Mouse (Mus musculus): ENCODE data around the gene Lpp.
A peak's percentile ranks its signal among the peaks of the same experiment; 100 is the strongest.

Lpp gene

DNA sequence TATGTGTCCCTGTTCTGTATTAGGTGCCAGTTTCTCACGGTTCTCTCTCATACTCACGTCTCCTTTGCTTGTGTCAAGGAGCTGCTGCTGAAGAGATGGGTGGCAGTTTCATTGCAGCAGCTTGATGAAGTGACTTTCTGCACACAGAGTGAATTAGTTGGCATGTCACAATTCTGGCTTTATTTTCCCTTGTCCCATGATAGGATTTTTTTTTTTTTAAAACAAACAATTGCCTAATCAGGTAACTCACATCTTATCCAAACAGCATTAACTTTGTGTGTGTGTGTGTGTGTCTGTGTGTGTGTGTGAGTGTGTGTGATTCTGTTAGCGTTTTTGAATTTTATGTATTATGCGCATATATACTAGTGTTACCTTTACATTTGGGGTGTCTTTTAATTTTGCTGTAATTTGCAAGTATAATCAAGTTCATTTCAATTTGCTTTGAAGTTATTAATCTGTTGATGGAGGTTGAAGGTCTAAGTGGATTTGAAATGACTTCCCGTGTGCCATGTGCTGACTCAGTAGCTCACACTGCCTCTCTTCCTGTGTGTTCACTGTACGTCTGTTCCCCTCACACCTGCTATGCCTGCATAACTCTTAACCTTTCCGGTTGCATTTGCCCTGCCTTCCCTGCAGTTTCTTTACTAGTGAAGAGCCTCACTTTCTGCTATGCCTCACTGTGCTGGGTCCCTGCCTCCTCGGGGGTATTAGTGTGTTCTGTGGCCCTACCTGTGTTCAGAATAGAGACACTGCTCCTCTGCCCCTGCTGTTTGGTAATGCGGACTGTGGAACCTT, 247.9 kb downstream of the Lpp start:
- no peak for DNase-seq

- no peak for DNase-seq
Observed at GRCm38 (mm10) chr16:24643024-24643635, 249.8 kb downstream of the Lpp start.

DNA sequence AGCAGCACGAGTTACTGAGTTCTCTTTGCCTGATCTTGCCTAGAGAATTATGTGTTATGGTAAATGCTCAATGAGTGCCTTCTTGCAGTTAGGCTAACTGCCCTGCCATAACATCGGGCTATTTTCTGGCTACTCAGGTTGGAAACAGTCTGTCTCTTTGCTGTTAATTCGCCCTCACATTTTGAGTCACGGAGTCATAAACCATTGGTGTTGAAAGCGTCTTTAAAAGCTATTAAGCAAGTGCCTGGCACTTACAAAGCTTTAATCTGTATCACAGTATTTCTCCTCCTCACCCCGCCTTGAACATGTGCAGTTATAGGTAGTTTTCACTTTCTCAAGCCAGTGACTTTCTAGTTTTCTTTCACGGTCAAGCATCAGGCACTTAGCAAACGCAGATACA, 250.8 kb downstream of the Lpp start:
- no peak for DNase-seq

DNA sequence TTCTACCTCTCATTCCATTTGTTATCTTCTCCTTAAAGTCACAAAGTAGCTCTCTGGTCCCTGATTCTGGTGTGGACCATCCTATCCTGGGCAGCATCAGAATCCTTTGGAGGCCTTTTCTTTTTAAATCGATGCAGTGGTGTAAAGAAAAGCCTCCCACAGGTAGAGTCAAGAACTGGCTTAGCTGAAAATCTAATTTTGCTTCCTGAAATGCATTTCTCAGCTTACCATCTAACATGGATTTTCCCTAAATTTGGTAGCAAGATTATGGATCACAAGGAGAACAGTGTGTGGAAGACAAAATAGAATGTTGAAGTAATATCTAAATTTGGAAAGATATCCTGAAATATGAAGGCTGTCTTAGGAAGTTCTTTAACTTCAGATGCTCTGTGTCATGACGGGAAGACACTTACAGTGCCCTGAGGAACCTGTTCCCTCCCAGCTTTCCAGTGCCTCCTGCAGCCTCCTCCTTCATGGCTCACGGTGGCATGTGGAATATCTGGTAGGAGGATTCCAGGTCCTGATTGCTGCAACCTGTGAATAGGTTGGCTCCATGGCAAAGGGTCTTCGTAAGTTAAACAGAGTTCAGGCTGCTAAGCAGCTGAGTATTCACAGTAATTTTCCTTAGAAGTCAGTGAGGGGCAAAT, 251.6 kb downstream of the Lpp start:
- no peak for DNase-seq

DNA sequence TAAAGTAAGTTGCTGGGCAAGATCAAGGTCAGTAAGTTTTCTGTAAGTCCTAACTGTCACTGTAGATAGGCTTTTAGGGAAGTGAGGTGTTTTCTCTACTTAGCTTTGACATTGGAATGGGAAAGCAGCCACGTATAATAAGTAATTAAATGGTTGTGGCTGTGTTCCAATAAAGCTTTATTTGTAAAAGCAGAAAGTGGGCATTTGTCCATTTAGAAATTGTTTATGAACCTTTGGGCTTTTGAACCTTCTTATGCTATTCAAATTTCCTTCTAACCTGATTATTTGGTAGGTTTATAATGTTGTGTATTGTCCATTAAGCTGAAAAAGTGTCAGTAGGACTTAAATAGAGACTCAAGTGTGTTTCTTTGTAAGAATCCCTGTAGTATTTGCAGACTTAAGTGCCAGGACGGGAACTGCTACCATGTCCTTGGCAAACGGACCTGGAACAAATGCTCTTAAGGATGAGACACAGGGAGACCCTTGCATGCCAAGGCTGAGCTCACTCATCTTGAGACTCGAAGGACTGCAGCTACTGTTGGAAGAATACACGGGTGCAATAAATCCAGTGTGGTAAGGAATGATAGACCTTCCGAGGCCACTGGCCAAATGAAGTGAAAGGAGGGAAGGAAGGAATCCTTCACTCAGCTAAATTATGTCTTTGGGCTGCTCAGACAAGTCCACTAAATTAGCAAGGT, 252.7 kb downstream of the Lpp start:
- DNase-seq: no peak

DNA sequence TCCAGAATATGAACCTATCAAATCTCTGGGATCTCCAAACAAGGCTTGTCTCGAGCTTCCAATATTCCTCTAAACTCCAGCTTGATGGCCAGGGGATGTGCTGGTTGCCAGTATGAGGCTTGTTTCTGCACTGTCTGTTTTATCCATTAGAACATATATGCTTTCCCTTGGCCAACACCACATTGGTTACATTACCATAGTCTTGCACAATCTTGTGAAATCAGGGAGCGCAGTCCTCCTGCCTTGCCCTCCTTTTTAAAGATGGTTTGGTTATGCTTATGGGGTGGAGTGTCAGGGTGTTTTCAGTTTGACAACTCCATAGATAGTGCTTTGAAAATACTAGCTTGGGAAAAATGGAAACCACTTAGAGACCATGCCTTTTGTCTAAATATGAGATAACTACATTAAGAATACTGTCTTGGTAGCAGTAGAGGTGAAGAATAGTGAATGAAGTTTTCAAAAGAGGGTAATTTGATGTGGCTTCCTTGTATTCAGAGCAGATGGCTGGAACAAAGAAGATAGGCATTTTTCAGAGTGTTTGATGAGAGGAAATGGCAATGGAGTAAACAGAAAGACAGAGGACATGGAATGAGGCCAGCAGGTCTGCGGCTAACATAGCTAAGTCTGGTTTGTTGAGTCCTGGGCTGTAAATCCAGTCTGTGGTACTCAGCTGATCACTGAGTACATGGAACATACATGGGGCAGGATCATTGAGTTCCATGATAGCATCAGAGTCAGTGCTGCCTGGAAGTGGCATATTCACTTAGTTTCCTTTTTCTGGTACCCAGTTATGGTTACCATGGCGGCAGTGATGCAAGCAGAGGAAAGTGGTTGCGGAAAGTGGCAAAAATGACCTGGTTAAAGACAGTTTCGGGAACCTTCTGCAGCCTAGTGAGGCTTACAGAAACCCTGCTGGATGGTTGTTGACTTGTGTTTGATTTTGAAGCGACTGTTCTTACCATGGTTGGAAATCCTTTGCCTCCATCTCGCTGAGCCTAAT, 258.6 kb downstream of the Lpp start:
- DNase-seq: no peak

DNA sequence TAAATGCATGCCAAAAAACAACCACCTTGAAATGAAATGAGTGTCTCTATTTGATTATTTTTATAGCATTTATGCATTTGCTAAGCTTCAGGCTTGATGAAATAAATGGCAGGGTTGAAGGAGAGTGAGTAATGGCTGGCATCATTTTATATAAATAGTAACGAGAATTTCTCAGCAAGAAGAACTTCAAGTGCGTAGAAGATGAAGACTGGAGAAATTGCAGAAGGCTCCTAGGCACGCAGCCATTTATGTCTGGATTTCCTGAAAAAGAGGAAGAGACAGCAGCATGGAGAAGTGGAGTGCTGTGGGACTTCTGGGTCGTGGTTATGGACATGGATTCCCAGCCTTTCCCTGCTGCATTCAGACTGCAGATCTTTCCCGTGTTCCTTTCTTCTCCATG, 259.7 kb downstream of the Lpp start:
- DNase-seq: no peak

- DNase-seq: no peak
Observed at GRCm38 (mm10) chr16:24655116-24655515, 261.8 kb downstream of the Lpp start.

GRCm38 (mm10) chr16:24656026-24656425, 262.7 kb downstream of the Lpp start:
- DNase-seq: no peak

DNA sequence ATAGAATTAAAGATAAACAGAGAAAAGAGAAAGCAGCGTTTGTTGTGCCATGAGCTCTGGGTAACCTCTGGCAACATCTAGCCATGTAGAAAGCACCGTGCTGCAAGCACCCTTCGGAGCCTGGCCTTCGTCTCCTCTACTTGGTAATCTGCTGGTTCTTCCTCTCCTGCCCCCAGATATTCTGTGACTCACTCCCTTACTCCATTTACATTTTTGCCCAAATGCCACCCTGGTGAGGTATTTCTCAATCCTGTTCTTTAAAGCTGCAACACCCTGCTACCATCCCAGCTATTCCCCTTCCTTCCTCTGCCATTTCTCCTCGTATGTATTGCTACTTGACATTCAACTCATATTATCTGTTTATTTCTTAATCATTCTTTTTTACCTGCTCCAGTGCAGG, 263.4 kb downstream of the Lpp start:
- DNase-seq: no peak

GRCm38 (mm10) chr16:24659049-24659448, 265.7 kb downstream of the Lpp start:
- no peak for DNase-seq

DNA sequence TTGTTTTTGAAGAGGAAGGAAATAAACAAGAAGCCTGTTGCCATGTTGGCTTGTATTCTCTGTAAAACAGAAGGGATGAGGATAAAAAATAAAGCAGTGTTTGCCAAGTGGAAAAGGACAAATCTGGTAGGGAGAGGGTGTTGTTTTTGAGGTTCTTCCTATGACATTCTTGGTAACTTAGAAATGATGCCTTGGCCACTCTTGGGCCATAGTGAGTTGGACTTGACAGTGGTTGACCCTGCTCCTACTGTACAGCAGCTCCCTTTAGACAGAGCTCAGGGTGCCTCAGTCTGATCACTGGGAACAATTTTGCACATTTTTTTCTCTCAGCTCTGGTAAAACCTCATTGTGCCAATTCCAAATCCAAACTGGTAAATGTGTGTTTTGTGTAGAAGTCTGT, 270.8 kb downstream of the Lpp start:
- no peak for DNase-seq

GRCm38 (mm10) chr16:24669718-24670460, 276.6 kb downstream of the Lpp start:
- DNase-seq: no peak

GRCm38 (mm10) chr16:24678942-24679341, 285.6 kb downstream of the Lpp start:
- no peak for DNase-seq

DNA sequence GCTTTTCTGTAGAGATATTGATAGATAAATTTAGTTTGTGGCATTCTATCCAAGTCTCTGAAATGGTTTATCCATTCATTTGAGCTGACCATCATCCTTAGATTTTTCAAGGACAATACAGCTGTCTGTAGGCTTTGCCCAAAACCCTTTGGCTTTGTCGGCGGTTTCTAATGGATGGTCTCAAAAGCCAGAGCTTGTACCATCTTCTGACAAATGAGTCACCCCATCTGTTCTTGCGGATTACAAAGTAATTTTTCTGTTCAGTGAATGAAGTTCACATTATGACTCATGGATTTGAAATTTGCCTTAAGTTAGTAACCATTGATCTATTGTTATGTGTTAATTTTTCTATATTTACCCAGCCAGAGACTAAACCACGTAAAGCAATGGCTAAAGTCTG, 301.8 kb downstream of the Lpp start:
- no peak for DNase-seq

DNA sequence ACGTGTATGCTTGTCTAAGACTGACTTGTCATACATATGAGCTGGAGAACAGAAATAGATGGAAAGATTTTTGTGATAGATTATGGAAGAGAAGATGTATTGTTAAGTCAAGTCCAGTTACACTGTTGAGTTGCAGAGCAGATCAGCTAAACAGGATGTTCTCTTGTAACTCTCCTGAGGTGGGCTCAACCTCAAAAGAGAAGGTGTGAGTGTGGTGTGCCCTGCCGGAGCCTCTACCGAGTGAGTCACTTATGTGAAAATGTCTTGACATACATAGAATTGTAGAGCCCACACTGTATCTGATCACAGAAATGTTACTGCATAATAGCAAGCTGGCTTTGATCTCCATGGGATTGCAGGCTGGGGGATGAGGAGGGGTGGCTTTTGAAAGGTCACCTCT, 310.9 kb downstream of the Lpp start:
- DNase-seq: no peak

DNA sequence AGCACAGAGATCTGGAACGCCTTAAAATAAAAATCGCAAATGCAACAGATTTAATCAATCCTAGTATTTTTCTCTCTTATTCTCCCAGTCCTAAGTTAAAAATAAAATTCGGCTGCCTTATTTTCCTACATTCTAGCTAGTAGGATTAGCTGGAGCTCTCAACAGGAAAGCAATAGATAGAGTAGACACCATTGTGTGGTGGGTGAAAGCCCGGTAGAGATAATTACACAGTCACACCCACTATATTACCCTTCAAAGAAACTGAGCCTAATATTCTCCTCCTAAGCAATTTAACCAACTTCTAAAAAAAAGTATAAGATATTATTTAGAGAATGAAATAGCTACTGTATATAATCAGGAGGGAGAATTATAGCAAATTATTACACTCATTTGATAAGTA, 330.3 kb downstream of the Lpp start:
- no peak for DNase-seq

DNA sequence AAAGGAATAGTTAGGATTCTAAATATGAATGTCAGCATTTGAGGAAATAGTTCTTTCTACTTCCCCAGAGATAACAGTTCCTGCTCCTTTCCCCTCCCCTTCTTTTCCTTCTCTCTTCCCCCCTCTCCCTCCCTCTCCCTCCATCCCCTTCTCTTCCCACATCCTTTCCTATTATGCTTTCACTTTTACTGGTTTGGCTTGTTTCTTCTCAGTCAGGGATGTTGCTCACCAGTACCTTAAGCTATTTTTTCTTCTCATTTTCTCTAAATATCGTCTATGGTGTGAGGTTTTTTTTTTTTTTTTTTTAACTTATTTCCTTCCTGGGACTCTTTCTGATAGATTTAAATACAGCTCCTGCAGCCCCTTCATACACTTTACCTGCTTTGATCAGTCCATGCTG, 339.4 kb downstream of the Lpp start:
- no peak for DNase-seq

DNA sequence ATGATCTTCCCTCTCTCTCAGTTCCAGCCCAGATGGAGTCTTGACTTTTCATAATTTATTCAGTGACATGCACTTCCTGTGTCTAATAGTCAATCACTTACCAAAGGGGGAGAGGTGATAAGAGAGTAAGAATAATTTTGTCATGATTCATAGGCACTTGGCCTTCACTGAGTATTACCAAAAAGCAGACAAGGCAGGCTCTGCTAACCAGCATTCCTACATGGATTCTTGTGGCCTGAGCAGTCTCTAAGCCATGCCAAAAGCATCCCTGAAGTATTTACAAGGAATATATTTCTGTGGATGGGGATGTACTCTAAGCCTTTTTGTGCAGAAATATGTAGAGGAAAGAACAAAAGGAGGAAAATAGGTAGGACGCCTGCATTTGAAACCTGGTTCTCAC, 340.0 kb downstream of the Lpp start:
- DNase-seq: no peak

- no peak for DNase-seq
Observed at GRCm38 (mm10) chr16:24735754-24736153, 342.4 kb downstream of the Lpp start.

GRCm38 (mm10) chr16:24737362-24738057, 344.2 kb downstream of the Lpp start:
- DNase-seq: peak in 1 of 2 experiments; percentile 14
